Mouse (Mus musculus): Measurements from ENCODE around the gene Lrrc74b. TPM values are rescaled to one million over a fixed set of nuclear protein-coding genes. Genes with fewer than 3 reads are reported as not detected.

Gene Lrrc74b
- polyA plus RNA-seq, 1 experiment from 2014 or later: 0.52 TPM

GRCm38 (mm10) chr16:17575870-17576824 lies 15.1 kb upstream of the Lrrc74b start:
- no peaks in the 10 kb centered on the region for H3K36me3 ChIP-seq (ENCODE audit: control insufficient read depth, insufficient read depth, low read length)
- DNase-seq (ENCODE audit: low spot score): peak; percentile 52

GRCm38 (mm10) chr16:17566186-17566585 lies 5.1 kb upstream of the Lrrc74b start:
- 35% methylated on average over 4 of the region's 4 CpGs for whole genome bisulfite sequencing
- no peaks in the 10 kb centered on the region; the same call in 1 of the 2 replicates for H3K27me3 ChIP-seq (ENCODE audit: control insufficient read depth, insufficient read depth, low read length)
- H3K4me2 ChIP-seq (replicated peaks; ENCODE audit: low read depth, low read length): no peak overlapping the region
- no peak overlapping the region for H3K9ac ChIP-seq (ENCODE audit: low read depth, low read length)
- DNase-seq (ENCODE audit: low spot score) (no peak), ATAC-seq (ENCODE audit: low FRiP score) (no peak)
- no peaks in the 10 kb centered on the region for H3K36me3 ChIP-seq (ENCODE audit: control insufficient read depth, insufficient read depth, low read length)
- no peaks in the 10 kb centered on the region for H3K9me3 ChIP-seq (ENCODE audit: control insufficient read depth, low read length)
- no peaks in the 10 kb centered on the region for H3K4me1 ChIP-seq (replicated peaks; ENCODE audit: control insufficient read depth, insufficient read depth, low read length)
- no peak overlapping the region for H3K27ac ChIP-seq (ENCODE audit: low read depth, low read length)
- no peak overlapping the region for H3K4me3 ChIP-seq (ENCODE audit: low read depth, low read length)

More at GRCm38 (mm10) chr16:17575870-17576824, 15.1 kb upstream of the Lrrc74b start:
- Histone ChIP-seq H3K4me2 (replicated peaks; ENCODE audit: low read depth, low read length) (peak overlapping the region; percentile 68), H3K9me3 (ENCODE audit: control insufficient read depth, low read length) (no peaks in the 10 kb centered on the region), H3K27me3 (ENCODE audit: control insufficient read depth, insufficient read depth, low read length) (peaks cover 21% of the 10 kb centered on the region; the same call in 1 of the 2 replicates), H3K4me1 (replicated peaks; ENCODE audit: control insufficient read depth, insufficient read depth, low read length) (no peaks in the 10 kb centered on the region), H3K9ac (ENCODE audit: low read depth, low read length) (peak overlapping the region; percentile 59; the same call in 1 of the 2 replicates), H3K27ac (ENCODE audit: low read depth, low read length) (no peak overlapping the region), H3K4me3 (ENCODE audit: low read depth, low read length) (peak overlapping the region; percentile 36)
- ATAC-seq (ENCODE audit: low FRiP score): peak; percentile 51; the same call in 1 of the 2 replicates
- 13% methylated on average over 45 of the region's 45 CpGs for WGBS

GRCm38 (mm10) chr16:17564771-17565170 lies 3.7 kb upstream of the Lrrc74b start:
- Histone ChIP-seq H3K4me1 (replicated peaks; ENCODE audit: control insufficient read depth, insufficient read depth, low read length) (peaks cover 4% of the 10 kb centered on the region), H3K4me3 (ENCODE audit: low read depth, low read length) (no peak overlapping the region), H3K9ac (ENCODE audit: low read depth, low read length) (no peak overlapping the region), H3K4me2 (replicated peaks; ENCODE audit: low read depth, low read length) (no peak overlapping the region), H3K9me3 (ENCODE audit: control insufficient read depth, low read length) (no peaks in the 10 kb centered on the region), H3K27me3 (ENCODE audit: control insufficient read depth, insufficient read depth, low read length) (no peaks in the 10 kb centered on the region; the same call in 1 of the 2 replicates), H3K36me3 (ENCODE audit: control insufficient read depth, insufficient read depth, low read length) (no peaks in the 10 kb centered on the region), H3K27ac (ENCODE audit: low read depth, low read length) (no peak overlapping the region)
- no peak for ATAC-seq (ENCODE audit: low FRiP score)
- DNase-seq (ENCODE audit: low spot score): no peak
- WGBS: 70% methylated on average over 3 of the region's 3 CpGs

GRCm38 (mm10) chr16:17564221-17564620 lies 3.2 kb upstream of the Lrrc74b start:
- Histone ChIP-seq H3K27me3 (ENCODE audit: control insufficient read depth, insufficient read depth, low read length) (no peaks in the 10 kb centered on the region; the same call in 1 of the 2 replicates), H3K36me3 (ENCODE audit: control insufficient read depth, insufficient read depth, low read length) (no peaks in the 10 kb centered on the region), H3K4me1 (replicated peaks; ENCODE audit: control insufficient read depth, insufficient read depth, low read length) (peaks cover 7% of the 10 kb centered on the region), H3K4me2 (replicated peaks; ENCODE audit: low read depth, low read length) (no peak overlapping the region), H3K4me3 (ENCODE audit: low read depth, low read length) (no peak overlapping the region), H3K27ac (ENCODE audit: low read depth, low read length) (no peak overlapping the region), H3K9me3 (ENCODE audit: control insufficient read depth, low read length) (no peaks in the 10 kb centered on the region), H3K9ac (ENCODE audit: low read depth, low read length) (no peak overlapping the region)
- no peak for ATAC-seq (ENCODE audit: low FRiP score)
- DNase-seq (ENCODE audit: low spot score): no peak
- WGBS: 80% methylated on average over 2 of the region's 2 CpGs

- Histone ChIP-seq H3K4me1 (replicated peaks; ENCODE audit: control insufficient read depth, insufficient read depth, low read length) (peaks cover 13% of the 10 kb centered on the region), H3K36me3 (ENCODE audit: control insufficient read depth, insufficient read depth, low read length) (no peaks in the 10 kb centered on the region), H3K4me3 (ENCODE audit: low read depth, low read length) (no peak overlapping the region), H3K9ac (ENCODE audit: low read depth, low read length) (no peak overlapping the region), H3K9me3 (ENCODE audit: control insufficient read depth, low read length) (no peaks in the 10 kb centered on the region), H3K27me3 (ENCODE audit: control insufficient read depth, insufficient read depth, low read length) (no peaks in the 10 kb centered on the region; the same call in 1 of the 2 replicates), H3K4me2 (replicated peaks; ENCODE audit: low read depth, low read length) (no peak overlapping the region), H3K27ac (ENCODE audit: low read depth, low read length) (no peak overlapping the region)
- no peak for DNase-seq (ENCODE audit: low spot score)
- 47% methylated on average over 1 of the region's 1 CpGs for WGBS
- ATAC-seq (ENCODE audit: low FRiP score): no peak
These were observed 2.5 kb upstream of the Lrrc74b start for GRCm38 (mm10) chr16:17563580-17563979.

GRCm38 (mm10) chr16:17561751-17562208 lies 733 bp upstream of the Lrrc74b start, which contains the start of gene P2rx6:
Gene P2rx6, plus strand, starts transcription at chr16:17561885.
- peak; percentile 56; the same call in 1 of the 2 replicates for ATAC-seq (ENCODE audit: low FRiP score)
- Histone ChIP-seq H3K4me1 (replicated peaks; ENCODE audit: control insufficient read depth, insufficient read depth, low read length) (peaks cover 19% of the 10 kb centered on the region), H3K4me3 (ENCODE audit: low read depth, low read length) (peak within 1 kb of the TSS; percentile 22), H3K4me2 (replicated peaks; ENCODE audit: low read depth, low read length) (peak within 1 kb of the TSS; percentile 53), H3K36me3 (ENCODE audit: control insufficient read depth, insufficient read depth, low read length) (no peaks in the 10 kb centered on the region), H3K27me3 (ENCODE audit: control insufficient read depth, insufficient read depth, low read length) (no peaks in the 10 kb centered on the region; the same call in 1 of the 2 replicates), H3K9me3 (ENCODE audit: control insufficient read depth, low read length) (no peaks in the 10 kb centered on the region), H3K9ac (ENCODE audit: low read depth, low read length) (peak within 1 kb of the TSS; percentile 31; the same call in 1 of the 2 replicates), H3K27ac (ENCODE audit: low read depth, low read length) (peak within 1 kb of the TSS; percentile 31)
- peak; percentile 68 for DNase-seq (ENCODE audit: low spot score)
- WGBS: 2% methylated on average over 10 of the region's 10 CpGs

- H3K9me3 ChIP-seq (ENCODE audit: control insufficient read depth, low read length): no peaks in the 10 kb centered on the region
- H3K4me1 ChIP-seq (replicated peaks; ENCODE audit: control insufficient read depth, insufficient read depth, low read length): peaks cover 22% of the 10 kb centered on the region
- no peak overlapping the region for H3K4me3 ChIP-seq (ENCODE audit: low read depth, low read length)
- no peak overlapping the region; the same call in 1 of the 2 replicates for H3K27ac ChIP-seq (ENCODE audit: low read depth, low read length)
- H3K27me3 ChIP-seq (ENCODE audit: control insufficient read depth, insufficient read depth, low read length): no peaks in the 10 kb centered on the region; the same call in 1 of the 2 replicates
- no peaks in the 10 kb centered on the region for H3K36me3 ChIP-seq (ENCODE audit: control insufficient read depth, insufficient read depth, low read length)
- H3K4me2 ChIP-seq (replicated peaks; ENCODE audit: low read depth, low read length): peak overlapping the region; percentile 25; the same call in 1 of the 2 replicates
- no peak for ATAC-seq (ENCODE audit: low FRiP score)
- no peak for DNase-seq (ENCODE audit: low spot score)
- whole genome bisulfite sequencing: 59% methylated on average over 9 of the region's 9 CpGs
- H3K9ac ChIP-seq (ENCODE audit: low read depth, low read length): peak overlapping the region; percentile 40; the same call in 1 of the 2 replicates
These were observed 1.5 kb downstream of the Lrrc74b start for GRCm38 (mm10) chr16:17559396-17560027.

- Histone ChIP-seq H3K9me3 (ENCODE audit: control insufficient read depth, low read length) (no peaks in the 10 kb centered on the region), H3K4me1 (replicated peaks; ENCODE audit: control insufficient read depth, insufficient read depth, low read length) (peaks cover 26% of the 10 kb centered on the region), H3K27ac (ENCODE audit: low read depth, low read length) (no peak overlapping the region; the same call in 1 of the 2 replicates), H3K4me3 (ENCODE audit: low read depth, low read length) (0 out of 2 replicates have a peak overlapping the region, but pooled peaks have one; percentile 1), H3K9ac (ENCODE audit: low read depth, low read length) (peak overlapping the region; percentile 40; the same call in 1 of the 2 replicates), H3K36me3 (ENCODE audit: control insufficient read depth, insufficient read depth, low read length) (no peaks in the 10 kb centered on the region), H3K4me2 (replicated peaks; ENCODE audit: low read depth, low read length) (peak overlapping the region; percentile 25), H3K27me3 (ENCODE audit: control insufficient read depth, insufficient read depth, low read length) (no peaks in the 10 kb centered on the region; the same call in 1 of the 2 replicates)
- DNase-seq (ENCODE audit: low spot score): peak; percentile 47
- 0% methylated on average over 5 of the region's 5 CpGs for WGBS
- peak; percentile 41; the same call in 1 of the 2 replicates for ATAC-seq (ENCODE audit: low FRiP score)
These were observed 2.2 kb downstream of the Lrrc74b start for GRCm38 (mm10) chr16:17558811-17559210.
